Mouse (Mus musculus): ENCODE results near the gene Slc25a19. TPM values are rescaled to one million over a fixed set of nuclear protein-coding genes. Genes with fewer than 3 reads are reported as not detected.

Gene Slc25a19
- polyA plus RNA-seq, 1 experiment = 144 TPM

DNA sequence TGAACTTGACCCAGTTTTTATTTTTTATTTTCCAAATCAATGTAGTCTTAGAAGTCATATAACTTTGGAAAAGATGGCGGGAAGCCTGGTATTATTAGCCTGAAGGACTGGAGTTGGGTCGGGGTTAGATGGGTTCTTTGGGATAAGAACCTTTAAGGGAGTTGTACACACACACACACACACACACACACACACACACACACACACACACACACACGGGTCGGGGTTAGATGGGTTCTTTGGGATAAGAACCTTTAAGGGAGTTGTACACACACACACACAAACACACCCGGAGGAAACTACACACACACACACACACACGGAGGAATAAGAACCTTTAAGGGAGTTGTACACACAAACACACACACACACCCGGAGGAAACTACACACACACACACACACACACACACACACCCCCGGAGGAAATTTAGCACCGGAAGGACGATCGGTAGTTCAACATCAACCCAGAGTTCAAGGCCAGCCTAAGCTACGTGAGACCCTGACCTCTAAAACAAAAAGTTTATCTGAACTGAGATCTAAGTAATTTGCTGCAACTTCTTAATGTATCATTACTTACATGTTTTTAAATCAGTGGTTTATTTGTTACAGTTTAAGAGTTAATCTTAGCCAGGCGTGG, 488 bp upstream of the Slc25a19 start:
- no peak overlapping the region for H3K4me3 ChIP-seq (ENCODE audit: insufficient read depth, low read depth, low read length)
- peaks cover 13% of the 10 kb centered on the region; the same call in 1 of the 2 replicates for H3K4me1 ChIP-seq (ENCODE audit: control insufficient read depth, insufficient read depth, low read length)
- no peak for TF ChIP-seq POLR2A (IDR thresholded peaks at IDR 0.05; ENCODE audit: low read depth, low read length)
- no peak for TF ChIP-seq CTCF (conservative IDR thresholded peaks at IDR 0.05; ENCODE audit: insufficient read depth, insufficient read length, low read depth, low read length)
- H3K36me3 ChIP-seq (ENCODE audit: control insufficient read depth, insufficient read depth, low read length) = peaks cover 1% of the 10 kb centered on the region; the same call in 1 of the 2 replicates
- no peak overlapping the region for H3K27ac ChIP-seq (ENCODE audit: insufficient read depth, low read depth, low read length)
- no peaks in the 10 kb centered on the region for H3K27me3 ChIP-seq (replicated peaks; ENCODE audit: control insufficient read depth, insufficient read depth, low read length)
- 51% methylated on average over 13 of the region's 13 CpGs for WGBS
- DNase-seq = no peak

DNA sequence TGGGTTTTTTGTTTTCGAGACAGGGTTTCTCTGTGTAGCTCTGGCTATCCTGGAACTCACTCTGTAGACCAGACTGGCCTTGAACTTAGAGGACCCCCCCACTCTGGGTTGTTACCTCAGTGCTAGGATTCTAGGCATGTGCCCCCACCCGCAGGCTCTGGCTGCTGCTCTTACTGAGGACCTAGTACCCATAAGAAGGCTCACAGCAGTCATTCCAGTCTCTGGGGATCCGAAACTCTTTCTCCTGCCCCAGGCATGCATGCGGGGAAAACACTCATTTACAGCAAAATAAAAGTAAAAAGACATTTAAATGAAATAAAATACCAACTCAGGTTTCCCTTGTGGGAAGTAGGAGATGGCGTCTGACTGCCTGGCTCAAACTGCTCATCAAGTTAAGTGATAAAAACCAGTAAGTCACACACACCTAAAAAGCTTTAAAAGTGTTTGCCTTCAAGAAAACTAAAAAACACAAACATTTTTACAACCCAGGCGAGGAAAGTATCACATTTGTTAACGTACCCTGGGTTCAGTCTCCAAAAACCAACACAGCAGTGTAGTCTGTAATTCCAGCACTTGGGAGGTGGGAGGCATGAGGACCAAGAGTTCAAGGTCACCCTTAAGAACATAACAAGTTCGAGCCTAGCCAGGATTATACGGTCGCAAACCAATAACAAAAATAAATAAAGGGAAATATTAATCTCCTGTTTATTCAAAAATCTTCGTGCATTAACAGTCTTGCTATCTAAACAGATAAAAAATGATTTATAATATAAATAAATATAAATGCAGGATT, 1.1 kb downstream of the Slc25a19 start:
- H3K27ac ChIP-seq (ENCODE audit: insufficient read depth, low read depth, low read length) = peak overlapping the region; percentile 57
- DNase-seq = no peak
- H3K36me3 ChIP-seq (ENCODE audit: control insufficient read depth, insufficient read depth, low read length) = peaks cover 1% of the 10 kb centered on the region; the same call in 1 of the 2 replicates
- peak overlapping the region; percentile 77 for H3K4me3 ChIP-seq (ENCODE audit: insufficient read depth, low read depth, low read length)
- peaks cover 13% of the 10 kb centered on the region; the same call in 1 of the 2 replicates for H3K4me1 ChIP-seq (ENCODE audit: control insufficient read depth, insufficient read depth, low read length)
- no peak for TF ChIP-seq CTCF (conservative IDR thresholded peaks at IDR 0.05; ENCODE audit: insufficient read depth, insufficient read length, low read depth, low read length)
- TF ChIP-seq POLR2A (IDR thresholded peaks at IDR 0.05; ENCODE audit: low read depth, low read length) = no peak
- H3K27me3 ChIP-seq (replicated peaks; ENCODE audit: control insufficient read depth, insufficient read depth, low read length) = no peaks in the 10 kb centered on the region
- 28% methylated on average over 11 of the region's 11 CpGs for WGBS

DNA sequence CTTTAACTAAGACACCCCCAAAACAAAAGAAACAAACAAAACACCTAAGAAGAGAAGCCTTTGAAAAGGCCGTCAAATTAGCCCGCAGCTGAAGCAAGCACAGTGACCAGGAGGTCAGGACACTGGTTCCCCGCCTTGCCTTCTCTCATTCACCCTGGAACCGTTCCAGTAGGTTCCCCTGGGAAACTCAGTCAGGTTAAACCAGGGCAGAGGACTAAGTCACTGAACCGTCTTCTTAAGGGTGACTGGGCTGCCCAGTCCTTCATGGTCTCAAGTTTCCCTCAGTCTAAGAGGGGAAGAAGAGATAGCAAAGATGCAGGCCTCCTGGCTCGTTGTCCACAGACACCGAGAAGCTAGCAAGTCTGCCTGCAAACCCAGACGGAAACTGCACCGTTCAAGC, 2.2 kb downstream of the Slc25a19 start:
- peaks cover 1% of the 10 kb centered on the region; the same call in 1 of the 2 replicates for H3K36me3 ChIP-seq (ENCODE audit: control insufficient read depth, insufficient read depth, low read length)
- no peak overlapping the region for H3K4me3 ChIP-seq (ENCODE audit: insufficient read depth, low read depth, low read length)
- WGBS = 16% methylated on average over 9 of the region's 9 CpGs
- TF ChIP-seq CTCF (conservative IDR thresholded peaks at IDR 0.05; ENCODE audit: insufficient read depth, insufficient read length, low read depth, low read length) = no peak
- no peak for TF ChIP-seq POLR2A (IDR thresholded peaks at IDR 0.05; ENCODE audit: low read depth, low read length)
- peak overlapping the region; percentile 71 for H3K27ac ChIP-seq (ENCODE audit: insufficient read depth, low read depth, low read length)
- no peaks in the 10 kb centered on the region for H3K27me3 ChIP-seq (replicated peaks; ENCODE audit: control insufficient read depth, insufficient read depth, low read length)
- peaks cover 13% of the 10 kb centered on the region; the same call in 1 of the 2 replicates for H3K4me1 ChIP-seq (ENCODE audit: control insufficient read depth, insufficient read depth, low read length)
- DNase-seq = peak; percentile 95

GRCm38 (mm10) chr11:115623487-115624070, 4.5 kb downstream of the Slc25a19 start:
- Histone ChIP-seq H3K4me1 (ENCODE audit: control insufficient read depth, insufficient read depth, low read length) (peaks cover 18% of the 10 kb centered on the region; the same call in 1 of the 2 replicates), H3K27ac (ENCODE audit: insufficient read depth, low read depth, low read length) (no peak overlapping the region), H3K4me3 (ENCODE audit: insufficient read depth, low read depth, low read length) (no peak overlapping the region), H3K36me3 (ENCODE audit: control insufficient read depth, insufficient read depth, low read length) (peaks cover 3% of the 10 kb centered on the region), H3K27me3 (replicated peaks; ENCODE audit: control insufficient read depth, insufficient read depth, low read length) (no peaks in the 10 kb centered on the region)
- TF ChIP-seq CTCF (conservative IDR thresholded peaks at IDR 0.05; ENCODE audit: insufficient read depth, insufficient read length, low read depth, low read length) (peak; percentile 50; the same call in 1 of the 2 replicates), POLR2A (IDR thresholded peaks at IDR 0.05; ENCODE audit: low read depth, low read length) (no peak)
- WGBS = 43% methylated on average over 9 of the region's 9 CpGs
- DNase-seq = no peak

GRCm38 (mm10) chr11:115619949-115620348, 8.1 kb downstream of the Slc25a19 start:
- peaks cover 3% of the 10 kb centered on the region for H3K36me3 ChIP-seq (ENCODE audit: control insufficient read depth, insufficient read depth, low read length)
- 96% methylated on average over 7 of the region's 7 CpGs for WGBS
- no peak for DNase-seq
- no peak for TF ChIP-seq CTCF (conservative IDR thresholded peaks at IDR 0.05; ENCODE audit: insufficient read depth, insufficient read length, low read depth, low read length)
- TF ChIP-seq POLR2A (IDR thresholded peaks at IDR 0.05; ENCODE audit: low read depth, low read length) = no peak
- H3K27me3 ChIP-seq (replicated peaks; ENCODE audit: control insufficient read depth, insufficient read depth, low read length) = no peaks in the 10 kb centered on the region
- no peak overlapping the region for H3K27ac ChIP-seq (ENCODE audit: insufficient read depth, low read depth, low read length)
- peaks cover 14% of the 10 kb centered on the region for H3K4me1 ChIP-seq (ENCODE audit: control insufficient read depth, insufficient read depth, low read length)
- no peak overlapping the region for H3K4me3 ChIP-seq (ENCODE audit: insufficient read depth, low read depth, low read length)

DNA sequence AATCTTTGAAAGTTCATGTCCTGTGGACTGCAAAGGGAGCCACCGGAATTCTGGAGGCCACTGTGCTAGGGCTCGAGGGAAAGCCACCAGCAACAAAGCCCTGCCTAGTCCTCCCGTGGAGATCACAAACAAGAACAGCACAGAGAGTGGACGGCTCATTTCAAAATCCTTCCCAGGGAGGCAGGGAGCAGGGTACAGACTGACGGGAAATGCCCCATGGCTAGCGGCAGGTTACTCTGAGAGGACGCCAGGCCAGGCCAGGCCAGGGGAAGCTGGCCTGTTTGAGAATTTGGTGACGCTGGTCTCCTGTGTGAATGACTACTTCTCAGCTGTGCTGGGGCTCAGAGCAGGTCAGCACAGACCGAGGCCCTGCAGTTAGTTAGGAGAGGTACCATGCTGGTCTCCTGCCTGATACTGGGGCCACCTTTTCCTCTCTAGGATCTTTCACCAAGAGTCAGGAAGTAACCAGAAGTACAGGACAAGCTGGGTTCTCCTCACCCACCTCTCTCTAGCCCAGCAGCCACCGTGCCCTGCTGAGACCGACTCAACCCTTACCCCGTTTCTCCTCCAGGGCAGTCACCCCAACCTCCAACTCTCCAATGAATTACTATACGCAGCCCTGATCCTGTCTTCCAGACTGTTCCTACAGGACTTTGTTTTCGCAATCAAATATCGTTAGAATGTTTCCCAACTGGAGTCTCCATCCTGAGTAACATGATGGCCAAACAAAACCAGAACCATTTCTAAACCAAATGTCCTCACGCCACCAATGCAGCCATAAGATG, 9.2 kb downstream of the Slc25a19 start:
- H3K4me1 ChIP-seq (ENCODE audit: control insufficient read depth, insufficient read depth, low read length) = peaks cover 19% of the 10 kb centered on the region
- no peak for TF ChIP-seq POLR2A (IDR thresholded peaks at IDR 0.05; ENCODE audit: low read depth, low read length)
- TF ChIP-seq CTCF (conservative IDR thresholded peaks at IDR 0.05; ENCODE audit: insufficient read depth, insufficient read length, low read depth, low read length) = no peak
- WGBS = 67% methylated on average over 16 of the region's 16 CpGs
- H3K4me3 ChIP-seq (ENCODE audit: insufficient read depth, low read depth, low read length) = no peak overlapping the region
- DNase-seq = peak; percentile 50
- H3K36me3 ChIP-seq (ENCODE audit: control insufficient read depth, insufficient read depth, low read length) = peaks cover 3% of the 10 kb centered on the region
- no peaks in the 10 kb centered on the region for H3K27me3 ChIP-seq (replicated peaks; ENCODE audit: control insufficient read depth, insufficient read depth, low read length)
- no peak overlapping the region; the same call in 1 of the 2 replicates for H3K27ac ChIP-seq (ENCODE audit: insufficient read depth, low read depth, low read length)

All from kidney, adult 2 months (tissue).